Mouse (Mus musculus) lung, embryonic 14.5 days (tissue): ENCODE results near the gene Vsnl1. TPM values are rescaled to one million over a fixed set of nuclear protein-coding genes. Genes with fewer than 3 reads are reported as not detected.

Experiments
- ATAC-seq: fragments of 200-750 bp; cut with Nextera tagmentation; 2 replicates; pipeline ENCODE4 v1.8.0; 2017; ENCODE audit warnings: mild to moderate bottlenecking, moderate TSS enrichment, moderate library complexity; ENCODE audit not compliant: insufficient read depth
- DNase-seq: peaks from one replicate; pipeline ENCODE4 v3.0.0-alpha.2; 2015
- H3K27ac ChIP-seq: fragments of 300-500 bp; sonication (generic); 2 replicates; pipeline ENCODE4 v1.5.1; 2014; ENCODE audit warnings: low read depth, mild to moderate bottlenecking, moderate library complexity
- H3K27me3 ChIP-seq: fragments of 300-500 bp; sonication (generic); 2 replicates; pipeline ENCODE4 v1.6.1; 2014; ENCODE audit warnings: low read length, control low read depth; ENCODE audit not compliant: insufficient read depth
- H3K36me3 ChIP-seq: fragments of 300-500 bp; sonication (generic); 2 replicates; pipeline ENCODE4 v1.6.1; 2014; ENCODE audit warnings: control low read depth; ENCODE audit not compliant: insufficient read depth
- H3K4me1 ChIP-seq: fragments of 300-500 bp; sonication (generic); 2 replicates; pipeline ENCODE4 v1.6.1; 2014; ENCODE audit warnings: antibody characterized with exemption, control low read depth; ENCODE audit not compliant: insufficient read depth
- H3K4me2 ChIP-seq: fragments of 300-500 bp; sonication (generic); 2 replicates; pipeline ENCODE4 v1.6.1; 2014; ENCODE audit warnings: mild to moderate bottlenecking
- H3K4me3 ChIP-seq: fragments of 300-500 bp; sonication (generic); 2 replicates; pipeline ENCODE4 v1.5.1; 2014; ENCODE audit warnings: low read depth, low read length
- H3K9ac ChIP-seq: fragments of 300-500 bp; sonication (generic); 2 replicates; pipeline ENCODE4 v1.6.1; 2014
- H3K9me3 ChIP-seq: fragments of 300-500 bp; sonication (generic); 2 replicates; pipeline ENCODE4 v1.6.1; 2016; ENCODE audit warnings: low read depth, low read length, control low read depth
- CTCF ChIP-seq: IDR thresholded peaks from 2 replicates; pipeline ENCODE4 v1.5.1; 2016; ENCODE audit warnings: antibody characterized with exemption, low read depth
- WGBS: fragments of 180-500 bp; shearing (Covaris S2); extraction: QIAGEN DNeasy Blood & Tissue Kit; methylation state at CpG from one replicate; pipeline ENCODE4 v1.1.7; 2014; 5-methylcytosine and 5-hydroxymethylcytosine counted together
- polyA plus RNA-seq: library from polyadenylated mRNA; unstranded; fragments of >200 nt; fragmentation: Nextera tagmentation; extraction: Ambion mirVana; gene quantifications from 2 replicates; pipeline ENCODE4 v1.2.1, GENCODE M21; 2014

Gene Vsnl1
- polyA plus RNA-seq, 1 experiment from 2014 or later, result 4.5 TPM

DNA sequence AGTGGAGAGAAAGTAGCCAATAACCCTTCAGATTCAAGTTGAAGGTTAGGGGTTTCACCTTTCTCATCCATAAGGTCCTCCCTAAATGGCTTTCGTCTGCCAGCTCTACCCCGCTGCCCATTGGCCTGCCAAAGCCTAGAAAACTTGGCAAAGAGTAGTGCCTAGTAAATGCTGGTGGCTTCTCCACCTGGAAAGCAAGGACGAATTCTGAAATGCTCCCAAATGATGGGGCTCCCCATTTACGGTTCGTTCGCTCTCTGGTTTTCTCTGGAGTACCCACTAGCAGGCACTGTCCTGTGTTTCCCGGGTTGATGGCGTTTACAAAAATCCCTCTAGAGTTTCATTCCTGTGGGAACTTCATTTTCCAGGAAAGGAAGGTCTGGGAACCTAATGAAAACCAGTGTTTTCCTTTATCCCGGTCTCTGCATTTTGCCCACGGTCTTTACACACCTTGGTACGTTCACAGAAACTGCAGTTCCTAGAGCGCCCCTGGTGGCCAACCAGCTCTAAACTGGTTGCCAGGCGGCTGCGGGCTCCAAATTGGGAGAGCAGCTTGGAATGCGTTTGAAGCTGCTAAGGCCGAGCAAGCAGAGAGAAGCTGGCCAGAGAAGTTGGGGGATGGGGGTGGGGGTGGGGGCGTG is 973 bp upstream of the Vsnl1 start:
- ATAC-seq, result peak; percentile 50

DNA sequence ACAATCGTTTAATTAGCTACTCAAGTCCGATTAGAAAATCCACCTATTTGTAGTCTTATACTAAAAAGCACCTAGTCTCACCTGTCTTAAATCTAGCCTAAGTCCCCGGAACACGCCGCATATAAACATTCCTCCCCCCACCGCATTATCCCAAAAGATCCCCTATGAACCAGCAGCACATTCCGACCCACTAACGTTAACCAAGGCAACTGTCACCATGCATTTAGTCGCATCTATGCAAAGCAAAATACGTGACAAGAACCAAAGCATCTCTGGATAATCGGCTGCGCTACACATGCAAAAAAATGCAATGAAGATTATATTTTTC is 426 bp downstream of the Vsnl1 start:
- no peak overlapping the region for H3K9ac ChIP-seq
- no peak for DNase-seq

More for the DNA sequence above, 973 bp upstream of the Vsnl1 start:
- Histone ChIP-seq H3K4me2 (peak overlapping the region; percentile 74), H3K4me3 (peak overlapping the region; percentile 24; the same call in 1 of the 2 replicates), H3K9ac (no peak overlapping the region), H3K27ac (no peak overlapping the region; the same call in 1 of the 2 replicates), H3K9me3 (no peaks in the 10 kb centered on the region), H3K4me1 (no peaks in the 10 kb centered on the region), H3K36me3 (no peaks in the 10 kb centered on the region), H3K27me3 (peaks cover 18% of the 10 kb centered on the region)
- peak; percentile 93 for DNase-seq
- TF ChIP-seq CTCF, result peak; percentile 79
- WGBS, result 17% methylated on average over 17 of the region's 17 CpGs

DNA sequence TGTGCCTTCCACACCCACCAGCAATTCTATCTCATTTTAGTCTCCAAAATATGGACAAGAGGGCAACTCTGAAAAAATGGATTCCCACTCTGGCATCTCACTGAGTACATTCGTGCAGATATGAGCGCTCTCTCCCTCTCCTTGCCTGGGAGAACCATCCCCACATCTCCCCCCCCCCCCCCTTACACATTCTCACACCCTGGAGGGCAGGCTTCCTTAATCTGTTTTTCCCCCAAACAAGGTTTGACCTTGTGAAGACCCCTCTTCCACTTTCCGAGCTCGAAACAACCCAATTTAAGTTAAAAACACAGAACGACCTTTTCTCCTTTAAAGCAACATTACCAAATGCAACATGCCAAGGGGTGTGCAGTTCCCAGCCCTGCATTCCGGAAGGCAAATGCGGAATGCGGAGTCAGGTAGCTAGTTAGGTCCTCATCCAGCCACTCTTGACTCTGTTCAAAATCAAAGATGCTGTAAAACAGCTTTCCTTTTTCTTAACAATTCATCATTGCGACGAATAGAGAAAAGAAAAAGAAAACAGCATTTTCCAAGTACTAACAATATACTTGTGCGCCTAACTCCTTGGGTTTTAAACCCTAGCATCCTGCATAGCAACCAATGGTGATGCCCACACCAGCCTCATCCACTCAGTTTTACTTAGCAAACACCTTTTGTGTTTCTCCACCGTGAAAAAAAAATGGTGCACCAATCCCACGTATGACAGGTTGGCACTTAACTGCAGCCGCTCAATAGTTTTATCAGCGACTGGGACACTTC is 979 bp downstream of the Vsnl1 start:
- Histone ChIP-seq H3K9me3 (no peaks in the 10 kb centered on the region), H3K27ac (no peak overlapping the region), H3K4me2 (peak overlapping the region; percentile 74), H3K27me3 (peaks cover 18% of the 10 kb centered on the region), H3K9ac (no peak overlapping the region; the same call in 1 of the 2 replicates), H3K4me3 (peak overlapping the region; percentile 39), H3K36me3 (no peaks in the 10 kb centered on the region), H3K4me1 (no peaks in the 10 kb centered on the region)
- WGBS, result 4% methylated on average over 15 of the region's 15 CpGs
- DNase-seq (peak; percentile 4), ATAC-seq (no peak)
- TF ChIP-seq CTCF, result no peak

More for the DNA sequence above, 426 bp downstream of the Vsnl1 start:
- no peak for TF ChIP-seq CTCF
- no peaks in the 10 kb centered on the region for H3K36me3 ChIP-seq
- no peaks in the 10 kb centered on the region for H3K9me3 ChIP-seq
- H3K27ac ChIP-seq, result no peak overlapping the region
- 2% methylated on average over 12 of the region's 12 CpGs for WGBS
- peak overlapping the region; percentile 74 for H3K4me2 ChIP-seq
- ATAC-seq, result no peak
- H3K4me3 ChIP-seq, result peak overlapping the region; percentile 39
- peaks cover 18% of the 10 kb centered on the region for H3K27me3 ChIP-seq
- no peaks in the 10 kb centered on the region for H3K4me1 ChIP-seq

DNA sequence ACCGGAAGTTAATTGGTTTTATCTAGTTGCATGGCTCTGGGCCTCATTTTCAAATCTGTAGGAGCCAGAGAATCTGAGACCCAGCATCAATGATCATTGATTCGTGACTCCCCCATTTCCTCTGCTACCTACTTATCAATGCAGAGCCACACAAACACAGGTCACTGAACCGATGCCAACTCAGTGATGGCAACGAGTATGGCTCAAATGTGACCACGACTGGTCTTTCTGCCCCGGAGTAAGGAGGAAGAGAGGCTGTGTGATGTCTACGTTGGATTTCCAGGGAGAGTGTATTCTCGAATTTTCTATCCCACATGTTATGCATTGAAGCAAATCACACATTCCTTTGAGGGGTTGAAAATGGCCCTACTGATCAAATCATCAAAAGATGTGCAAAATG is 2.0 kb downstream of the Vsnl1 start:
- no peaks in the 10 kb centered on the region for H3K36me3 ChIP-seq
- H3K4me2 ChIP-seq, result no peak overlapping the region

DNA sequence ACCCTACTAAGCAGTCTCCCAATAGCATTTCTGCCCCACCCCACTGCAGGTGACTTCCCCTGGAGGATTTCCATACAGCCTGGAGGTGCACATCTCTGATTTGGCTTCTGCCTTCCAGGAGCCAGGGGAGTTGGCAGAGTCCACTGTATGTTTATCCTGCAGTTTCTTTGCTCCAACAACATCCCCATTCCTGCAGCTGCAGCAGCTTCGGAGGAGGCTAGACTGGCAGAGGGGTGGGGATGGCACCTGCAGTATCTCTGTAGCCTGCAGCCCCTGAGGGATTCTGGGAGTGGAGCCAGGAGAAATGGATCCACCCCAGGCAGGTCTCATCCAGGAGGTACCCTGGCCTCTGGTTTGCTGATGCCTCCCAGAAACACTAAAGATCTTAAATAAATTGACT is 2.7 kb downstream of the Vsnl1 start:
- ATAC-seq, result no peak
- Histone ChIP-seq H3K9ac (no peak overlapping the region), H3K27ac (no peak overlapping the region), H3K9me3 (no peaks in the 10 kb centered on the region), H3K4me1 (no peaks in the 10 kb centered on the region), H3K4me3 (no peak overlapping the region), H3K36me3 (no peaks in the 10 kb centered on the region), H3K4me2 (no peak overlapping the region), H3K27me3 (peaks cover 18% of the 10 kb centered on the region)
- TF ChIP-seq CTCF, result no peak
- WGBS, result 47% methylated on average over 1 of the region's 1 CpGs
- DNase-seq, result no peak

More for the DNA sequence above, 2.0 kb downstream of the Vsnl1 start:
- Histone ChIP-seq H3K4me3 (no peak overlapping the region), H3K27ac (no peak overlapping the region), H3K27me3 (peaks cover 18% of the 10 kb centered on the region), H3K9ac (no peak overlapping the region), H3K4me1 (no peaks in the 10 kb centered on the region), H3K9me3 (no peaks in the 10 kb centered on the region)
- 72% methylated on average over 8 of the region's 8 CpGs for WGBS
- no peak for TF ChIP-seq CTCF
- ATAC-seq (no peak), DNase-seq (no peak)

DNA sequence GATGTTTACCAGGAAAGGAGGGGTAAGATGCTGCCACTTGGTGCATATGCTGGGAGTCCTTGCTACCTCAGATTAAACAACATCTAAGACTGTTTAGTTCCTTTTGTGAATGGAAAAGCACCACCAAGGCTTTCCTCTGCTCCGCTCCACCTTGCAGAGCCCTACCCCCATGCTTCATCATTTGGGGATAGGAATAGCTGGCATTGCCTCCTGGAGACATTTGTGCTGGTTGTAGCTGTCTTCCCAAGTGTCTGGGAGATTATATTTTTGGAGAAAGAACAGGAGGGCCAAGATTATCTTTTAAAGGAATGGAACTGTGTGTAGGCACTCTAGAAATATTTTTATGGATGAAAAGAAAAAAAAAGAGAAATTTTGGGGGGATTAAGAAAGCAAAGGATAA is 3.3 kb downstream of the Vsnl1 start:
- DNase-seq (no peak), ATAC-seq (no peak)
- Histone ChIP-seq H3K9me3 (no peaks in the 10 kb centered on the region), H3K27ac (no peak overlapping the region), H3K36me3 (no peaks in the 10 kb centered on the region), H3K4me2 (no peak overlapping the region), H3K27me3 (peaks cover 16% of the 10 kb centered on the region), H3K4me3 (no peak overlapping the region), H3K4me1 (no peaks in the 10 kb centered on the region), H3K9ac (no peak overlapping the region)
- TF ChIP-seq CTCF, result no peak
- 94% methylated on average over 1 of the region's 1 CpGs for WGBS

DNA sequence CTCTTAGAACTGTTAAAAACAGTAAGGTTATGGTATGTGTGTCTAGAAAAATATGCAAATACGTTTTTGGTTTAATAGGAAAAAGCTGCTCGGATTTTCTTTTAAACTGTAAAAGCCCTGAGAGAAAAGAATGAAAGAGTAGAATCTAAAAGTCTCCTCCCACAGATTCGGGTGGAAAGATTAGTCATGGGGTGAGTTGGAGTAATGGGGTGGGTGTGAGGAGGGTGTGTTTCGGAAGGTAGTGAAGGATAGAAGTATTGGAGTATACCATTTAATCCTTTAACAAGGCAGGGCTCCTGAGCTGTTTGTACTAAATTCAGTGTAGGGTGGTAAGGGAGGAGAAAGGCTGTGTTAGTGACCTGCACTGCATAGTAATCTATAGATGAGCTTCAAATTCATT is 9.0 kb downstream of the Vsnl1 start:
- no peak for TF ChIP-seq CTCF
- no peak for ATAC-seq

More for the DNA sequence above, 9.0 kb downstream of the Vsnl1 start:
- no peak overlapping the region for H3K27ac ChIP-seq
- H3K4me2 ChIP-seq, result no peak overlapping the region
- H3K9ac ChIP-seq, result no peak overlapping the region
- no peaks in the 10 kb centered on the region for H3K36me3 ChIP-seq
- DNase-seq, result no peak
- no peak overlapping the region for H3K4me3 ChIP-seq
- no peaks in the 10 kb centered on the region for H3K27me3 ChIP-seq
- WGBS, result 61% methylated on average over 4 of the region's 4 CpGs
- H3K4me1 ChIP-seq, result no peaks in the 10 kb centered on the region
- no peaks in the 10 kb centered on the region for H3K9me3 ChIP-seq
